Mouse (Mus musculus): Measurements from ENCODE around the gene Lipa. TPM values are rescaled to one million over a fixed set of nuclear protein-coding genes. Genes with fewer than 3 reads are reported as not detected.
A peak's percentile ranks its signal among the peaks of the same experiment; 100 is the strongest.

The Lipa gene
- 192 and 213 TPM in 2 replicates for total RNA-seq (2021)
- long read RNA-seq, transcript Lipa-201 (10 exons, 2,969 nt), result major isoform, 97 of 134 reads
- long read RNA-seq, transcript Lipa-202 (10 exons, 2,965 nt), result minor isoform, 14 of 134 reads
- long read RNA-seq, partial matches to known transcripts, result 18 of 134 reads
- long read RNA-seq, other reads (novel, unspliced or antisense), result 5 of 134 reads

DNA sequence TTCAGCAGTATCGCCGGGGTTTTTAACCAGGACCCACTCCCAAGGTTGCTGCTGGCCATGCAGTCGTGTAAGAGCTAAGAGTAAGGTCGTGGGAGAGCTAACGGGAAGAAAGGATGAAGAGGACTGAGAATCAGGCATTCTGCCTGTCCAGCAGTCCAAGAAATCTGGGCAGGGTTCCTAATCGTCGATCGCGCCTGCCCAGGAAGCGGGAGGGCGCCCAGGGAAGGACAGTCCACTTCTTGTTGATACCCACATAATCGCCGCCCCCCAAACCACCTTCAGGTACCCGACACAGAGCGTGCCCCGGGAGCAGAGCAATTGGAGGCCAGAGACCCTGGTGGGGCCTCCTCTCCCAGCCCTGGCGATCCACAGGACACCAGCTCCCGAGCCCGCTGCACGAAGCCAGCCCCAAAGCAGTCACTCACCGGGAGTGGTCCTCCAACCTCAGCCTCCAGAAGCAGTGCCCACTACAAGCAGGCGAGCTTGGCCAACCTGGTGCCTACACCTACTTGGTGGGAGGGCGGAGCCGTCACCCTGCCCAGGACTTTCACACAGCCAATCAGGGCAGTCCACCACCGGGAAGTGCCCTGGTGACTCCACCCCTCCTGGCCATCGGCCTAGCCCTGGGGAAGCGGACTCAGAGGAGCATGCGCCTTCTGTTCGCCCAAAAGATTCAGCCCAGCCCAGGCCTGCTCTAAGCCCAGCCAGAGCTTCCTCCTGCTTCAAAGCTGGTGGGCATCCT, at the start of gene Lipa:
Gene Lipa, minus strand, starts transcription at position 534 of the 742 bp plus-strand sequence.
- DNase-seq, result peak; percentile 97

DNA sequence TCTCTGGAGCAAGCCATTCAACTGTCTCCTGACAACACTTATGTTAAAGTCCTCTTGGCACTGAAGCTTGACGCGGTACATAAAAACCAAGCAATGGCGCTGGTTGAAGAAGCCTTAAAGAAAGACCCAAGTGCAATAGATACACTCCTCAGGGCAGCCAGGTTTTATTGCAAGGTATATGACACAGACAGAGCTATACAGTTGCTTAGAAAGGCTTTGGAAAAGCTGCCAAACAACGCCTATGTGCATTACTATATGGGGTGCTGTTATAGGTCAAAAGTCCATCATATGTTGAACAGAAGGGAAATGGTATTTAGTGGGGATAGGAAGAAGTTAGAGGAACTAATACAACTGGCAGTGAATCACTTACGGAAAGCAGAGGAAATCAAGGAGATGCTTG, 46.4 kb upstream of the Lipa start:
- DNase-seq, result no peak

DNA sequence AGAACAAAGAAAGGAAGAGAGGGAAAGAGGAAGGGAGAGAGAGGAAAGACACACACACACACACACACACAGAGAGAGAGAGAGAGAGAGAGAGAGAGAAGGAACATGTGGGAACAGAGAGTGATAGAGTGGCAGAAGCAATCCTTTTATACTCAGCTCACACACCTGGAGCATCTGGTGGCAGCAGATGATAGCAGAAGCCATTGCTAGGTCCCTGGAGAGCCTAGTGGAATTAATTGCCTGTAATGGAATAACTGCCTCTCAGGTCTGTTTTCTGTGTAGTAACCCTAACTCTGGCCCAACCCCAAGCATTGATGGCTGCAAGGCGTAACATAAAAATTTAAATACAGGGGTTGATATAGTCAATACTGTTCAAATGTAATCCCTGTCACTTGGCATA, 43.8 kb upstream of the Lipa start:
- no peak for DNase-seq

DNA sequence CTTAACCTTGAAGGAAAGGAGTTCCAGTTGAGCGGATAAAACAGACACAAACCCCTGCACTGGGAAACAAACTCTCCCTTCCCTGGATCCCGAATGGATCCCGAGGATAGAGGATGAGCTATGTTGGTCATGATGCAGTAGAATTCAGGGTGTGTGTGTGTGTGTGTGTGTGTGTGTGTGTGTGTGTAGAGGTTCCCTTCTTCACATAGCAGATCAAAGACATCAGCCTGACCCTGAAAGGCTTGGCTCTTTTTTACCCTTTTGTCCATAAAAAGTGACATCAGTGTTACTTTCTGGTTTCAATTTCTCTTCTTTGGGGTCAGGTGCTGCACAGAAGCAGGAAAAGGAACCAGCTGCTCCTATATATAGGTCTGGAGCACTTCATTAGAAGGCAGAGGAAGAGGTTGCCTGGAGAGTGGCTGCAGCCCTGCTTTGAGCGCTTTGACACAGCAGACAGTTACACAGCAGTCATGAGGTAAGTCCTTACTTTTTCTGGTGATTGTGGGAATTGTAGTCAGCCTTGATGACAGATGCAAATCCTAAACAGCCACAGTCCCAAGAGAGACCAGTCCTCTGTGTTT, 42.7 kb upstream of the Lipa start:
- no peak for DNase-seq

DNA sequence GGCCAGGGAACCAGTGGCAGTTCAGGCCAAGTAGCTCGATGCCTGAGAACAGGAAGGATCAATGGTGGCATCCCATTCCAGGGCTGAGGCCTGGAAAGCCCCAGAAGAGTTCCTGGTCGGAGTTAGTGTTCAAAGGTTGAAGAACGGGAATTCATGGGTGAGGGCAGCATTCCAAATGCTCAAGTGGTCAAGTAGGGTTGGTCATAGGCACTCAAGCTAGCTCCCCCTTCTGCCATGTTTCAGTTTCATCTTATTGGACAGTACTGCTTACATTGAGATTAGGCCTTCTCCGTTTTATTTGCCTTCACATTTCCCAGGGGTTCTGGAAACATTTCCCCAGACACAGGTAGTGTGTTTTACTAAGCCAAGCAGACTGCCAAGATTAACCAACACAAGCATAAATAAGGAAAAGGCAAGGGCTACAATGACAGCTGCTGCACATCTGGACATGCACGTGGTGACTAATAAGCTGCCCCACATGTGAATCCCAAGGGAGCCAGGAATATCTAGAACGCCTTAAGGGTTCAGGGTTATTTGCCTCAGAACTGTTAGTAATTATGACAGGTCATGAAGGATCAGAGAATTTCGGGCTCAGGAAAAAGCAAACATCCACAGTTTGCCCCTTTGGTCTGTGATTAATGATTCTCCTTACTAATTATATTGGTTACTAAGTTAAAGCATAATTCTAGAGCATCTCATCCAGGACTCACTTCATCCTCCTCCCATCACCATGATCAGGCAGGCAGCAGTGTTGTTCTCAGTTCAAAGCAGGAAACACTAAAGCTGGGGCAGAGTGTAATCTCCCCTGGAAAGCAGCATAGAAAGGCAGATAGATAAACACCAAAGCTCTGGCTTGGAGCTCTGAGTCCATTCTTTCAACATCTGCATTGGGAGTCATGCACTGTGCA, 42.0 kb upstream of the Lipa start:
- DNase-seq, result no peak

DNA sequence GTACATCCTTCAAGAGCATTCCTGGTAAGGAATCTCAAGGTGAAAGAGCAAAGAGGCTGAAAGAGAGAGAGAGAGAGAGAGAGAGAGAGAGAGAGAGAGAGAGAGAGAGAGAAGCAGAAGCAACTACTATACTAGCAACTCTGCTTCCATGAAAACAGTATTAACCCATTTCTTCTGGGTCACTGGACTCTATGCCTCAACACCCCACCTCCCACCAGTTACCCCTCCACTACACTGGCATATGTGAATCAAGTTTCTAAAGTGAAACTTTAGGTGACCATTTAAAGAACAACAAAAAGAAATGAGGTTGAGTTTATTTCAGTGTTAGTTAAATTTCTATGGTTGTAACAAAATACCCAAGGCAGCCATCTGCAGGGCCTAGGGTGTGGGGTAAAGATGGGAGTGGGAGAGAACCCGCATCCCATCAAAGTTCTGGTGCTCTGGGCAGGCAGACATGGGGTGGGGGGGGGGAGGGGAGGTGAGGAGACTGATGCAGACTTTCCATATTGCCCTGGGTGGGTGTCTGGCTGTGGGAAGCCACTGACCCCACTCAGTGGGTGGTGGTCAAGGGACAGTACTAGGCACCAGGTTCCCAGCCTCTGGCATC, 39.0 kb upstream of the Lipa start:
- no peak for DNase-seq

DNA sequence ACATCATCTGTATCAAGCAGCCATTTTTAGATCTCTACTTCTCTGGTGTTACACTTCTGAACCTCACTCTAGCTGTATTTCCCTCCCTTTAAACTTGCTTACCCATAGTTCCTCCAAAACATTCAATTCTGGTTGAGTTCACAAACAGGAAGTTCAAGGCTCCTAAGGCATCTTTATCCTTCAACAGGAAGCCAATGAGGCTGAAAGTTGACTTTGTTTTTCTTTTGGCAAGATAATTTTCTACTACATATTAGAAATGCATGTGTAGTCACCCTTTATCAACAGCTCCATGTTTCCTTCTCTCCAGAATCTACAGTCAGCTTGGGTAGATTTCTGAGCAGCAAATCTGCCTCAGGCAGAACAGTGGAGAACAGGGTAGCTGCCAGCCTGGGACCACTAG, 35.3 kb upstream of the Lipa start:
- no peak for DNase-seq

DNA sequence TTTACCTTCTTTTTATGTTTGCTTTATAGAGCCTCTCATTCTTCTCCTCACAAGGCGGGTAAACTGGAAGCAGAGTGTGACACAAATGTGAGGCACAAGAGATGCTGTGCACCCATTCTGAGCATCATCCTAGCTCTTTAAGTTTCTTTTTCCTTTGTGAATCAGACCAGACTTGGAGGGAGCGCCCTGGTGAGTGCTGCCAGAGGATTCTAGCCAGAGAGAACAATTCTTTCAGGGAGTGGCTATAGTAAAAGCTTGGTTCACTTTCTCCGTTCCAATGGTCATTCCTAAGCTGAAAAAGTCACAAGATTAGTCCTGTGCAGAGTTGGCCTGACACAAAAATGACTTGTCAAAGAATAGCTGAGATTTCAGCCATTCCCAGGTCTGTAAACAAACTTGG, 29.3 kb upstream of the Lipa start:
- no peak for DNase-seq

DNA sequence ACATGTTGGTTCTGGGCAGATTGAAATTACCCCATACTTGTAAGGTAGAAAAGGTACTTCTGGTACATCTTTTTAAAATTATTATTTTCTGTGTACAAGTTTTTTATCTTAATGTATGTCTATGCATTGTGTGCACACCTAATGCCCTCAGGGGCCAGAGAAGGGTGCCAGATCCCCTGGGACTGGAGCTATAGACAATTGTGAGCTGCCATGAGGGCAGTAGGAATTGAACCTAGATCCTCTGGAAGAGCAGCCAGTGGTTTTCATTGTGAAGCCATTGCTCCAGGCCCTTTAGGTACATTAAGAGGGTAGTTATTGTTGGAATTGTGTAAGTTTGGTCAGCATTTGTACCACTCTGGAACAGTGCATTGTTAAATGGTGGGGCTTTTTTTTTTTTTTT, 26.8 kb upstream of the Lipa start:
- DNase-seq, result no peak

DNA sequence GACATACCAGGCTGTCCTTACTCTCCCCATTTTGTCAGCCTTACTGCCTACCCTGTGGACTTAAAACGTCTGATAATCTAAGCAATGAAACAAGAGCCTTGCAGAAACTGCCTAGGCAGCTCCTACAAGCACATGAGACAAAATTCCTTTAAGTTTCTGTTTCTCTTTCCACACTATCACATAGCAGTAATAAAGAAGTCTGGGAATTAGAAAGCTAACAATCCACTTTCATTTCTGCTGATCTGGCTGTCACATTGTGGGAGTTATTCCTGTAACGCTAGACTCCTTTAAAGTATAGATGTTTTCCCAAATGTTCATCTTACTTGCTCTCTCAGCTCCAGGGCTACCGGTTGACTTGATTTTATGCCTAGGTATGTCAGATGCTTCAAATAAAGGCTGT, 26.2 kb upstream of the Lipa start:
- no peak for DNase-seq

DNA sequence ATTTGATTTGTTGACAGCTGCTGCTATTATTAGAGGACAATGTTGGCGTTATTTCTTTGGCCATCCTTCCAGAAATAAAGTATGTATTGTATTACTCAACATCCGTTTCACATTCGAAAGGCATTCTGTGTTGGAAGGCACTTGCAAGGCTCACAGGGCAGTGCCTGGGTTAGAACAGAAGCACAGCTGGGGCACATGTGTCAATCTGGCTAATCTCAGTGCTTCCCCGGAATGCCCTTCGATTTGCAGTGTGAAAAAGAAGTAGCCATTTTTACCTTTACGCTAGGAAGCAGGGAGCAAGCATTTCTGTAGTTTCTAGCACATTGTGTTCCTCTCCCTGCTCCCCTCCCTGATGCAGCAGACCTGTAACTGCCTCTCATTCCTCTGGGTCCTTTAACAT, 25.7 kb upstream of the Lipa start:
- no peak for DNase-seq

DNA sequence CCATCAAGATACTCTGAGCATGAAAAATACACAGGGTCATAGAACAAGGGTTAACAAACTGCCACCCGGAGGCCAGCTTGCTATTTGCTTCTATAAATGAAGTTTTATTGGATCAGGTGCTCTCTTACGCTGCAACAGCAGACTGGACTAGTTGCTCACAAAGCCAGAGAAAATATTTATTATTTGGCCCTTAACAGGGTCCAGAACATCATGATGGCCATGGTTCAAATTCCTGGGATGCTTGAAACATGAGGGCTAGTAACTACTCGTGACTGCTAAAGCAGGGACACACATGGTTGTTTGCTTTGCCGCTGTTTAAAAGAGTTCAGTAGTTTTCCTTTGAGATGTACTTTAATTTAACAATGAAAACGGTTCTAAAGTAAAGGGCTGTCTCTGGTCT, 24.7 kb upstream of the Lipa start:
- DNase-seq, result no peak

DNA sequence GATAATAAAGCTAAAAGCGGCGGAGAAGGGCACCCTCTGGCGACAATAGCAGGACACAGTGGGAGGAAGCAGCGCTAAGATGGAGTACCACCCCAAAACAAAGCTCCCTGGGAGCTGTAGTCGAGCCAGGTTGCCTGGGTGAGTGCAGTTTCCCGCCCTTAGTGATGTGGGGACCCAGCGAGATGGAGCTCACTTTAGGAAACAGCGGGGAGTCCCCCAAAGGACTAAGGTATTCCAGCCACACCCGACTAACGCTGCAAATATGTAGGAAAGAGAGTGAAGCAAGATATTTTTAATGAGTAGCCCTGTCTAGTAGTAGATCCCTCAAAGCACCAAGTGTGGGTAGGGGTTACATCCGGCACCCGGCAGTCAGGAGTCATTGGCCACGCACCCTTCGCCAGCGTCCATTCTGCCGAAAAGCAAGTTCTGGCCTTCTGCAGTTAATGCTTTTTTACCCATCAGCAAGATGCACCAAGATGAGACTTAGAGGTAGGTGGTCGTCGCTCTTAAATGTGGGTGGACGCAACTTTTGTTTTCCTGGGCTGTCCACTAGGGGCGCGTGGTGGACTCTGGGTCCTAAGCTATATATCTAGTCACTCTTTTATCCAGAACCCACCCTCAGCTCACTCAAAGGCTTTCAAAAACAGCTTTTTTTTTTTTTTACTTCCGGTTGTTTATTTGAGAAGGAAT, 23.4 kb upstream of the Lipa start, which contains the start of gene Ifit2:
Gene Ifit2, plus strand, starts transcription at position 161 of the 690 bp plus-strand sequence.
- DNase-seq, result peak; percentile 56

DNA sequence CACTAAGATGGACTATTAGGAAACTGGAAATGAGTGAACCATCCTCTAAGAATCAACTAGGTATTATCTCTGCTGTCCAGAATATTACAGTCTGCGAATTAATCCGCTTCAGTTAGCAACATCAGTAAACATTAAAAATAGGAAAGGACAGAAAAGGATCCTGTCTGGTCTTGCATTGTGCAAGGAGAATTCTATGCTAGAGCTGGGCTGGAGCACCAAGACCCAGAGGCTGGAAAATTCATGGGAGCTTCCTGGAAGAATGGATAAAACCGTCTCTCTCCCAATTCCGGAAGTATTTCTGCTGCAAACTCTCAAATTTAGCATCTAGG, 22.9 kb upstream of the Lipa start:
- no peak for DNase-seq

DNA sequence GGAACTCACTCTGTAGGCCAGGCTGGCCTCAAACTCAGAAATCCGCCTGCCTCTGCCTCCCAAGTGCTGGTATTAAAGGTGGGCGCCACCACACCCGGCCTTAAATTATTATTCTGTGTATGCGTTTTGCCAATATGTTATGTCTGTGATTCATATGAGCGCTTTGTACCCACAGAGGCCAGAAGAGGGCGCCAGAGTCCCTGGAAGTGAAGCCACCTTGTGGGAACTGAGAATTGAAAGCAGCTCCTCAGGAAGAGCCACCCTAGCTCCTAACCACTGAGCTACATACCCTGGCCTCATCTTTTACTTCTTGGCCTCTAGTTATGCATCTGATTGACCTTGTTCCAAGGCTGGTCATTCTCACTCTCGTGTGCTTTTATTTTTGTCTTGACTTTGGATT, 20.7 kb upstream of the Lipa start:
- DNase-seq, result peak; percentile 83

DNA sequence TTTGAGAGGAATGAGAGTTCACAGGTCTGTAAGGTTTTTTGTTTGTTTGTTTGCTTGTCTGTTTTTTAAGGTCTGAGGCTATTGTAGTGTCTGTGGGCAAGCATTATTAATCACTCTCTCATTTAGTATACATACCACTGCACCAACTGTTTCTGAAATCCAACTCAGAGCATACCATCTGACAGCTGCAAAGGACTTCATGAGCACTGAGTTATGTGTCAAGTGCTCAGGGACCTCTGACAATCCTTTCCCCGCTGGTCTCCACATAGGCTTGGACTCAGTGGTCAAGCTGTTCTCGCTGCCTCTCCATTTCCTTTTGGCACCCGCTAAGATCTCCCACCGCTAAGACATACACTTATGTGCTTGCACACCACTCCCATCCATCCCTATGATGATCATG, 18.9 kb upstream of the Lipa start:
- DNase-seq, result no peak

DNA sequence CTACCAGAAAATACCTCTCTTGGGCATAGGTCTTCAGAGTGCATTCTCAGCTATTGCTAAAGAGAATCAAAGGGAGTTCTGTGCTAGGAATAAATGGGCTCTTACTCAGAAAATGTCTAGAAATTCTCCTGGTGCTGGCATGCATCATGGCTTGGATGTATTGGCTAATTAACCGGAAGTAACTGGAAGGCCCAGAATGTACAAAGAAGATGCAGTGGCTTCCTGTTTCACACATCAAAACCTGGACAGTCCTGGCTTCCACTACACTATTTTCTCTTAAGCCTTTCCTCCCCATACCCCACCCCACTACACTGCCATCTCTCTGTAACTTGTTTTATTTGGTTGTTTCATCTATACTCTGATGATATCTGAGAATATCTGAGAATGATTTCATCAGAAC, 12.1 kb upstream of the Lipa start:
- DNase-seq, result no peak

DNA sequence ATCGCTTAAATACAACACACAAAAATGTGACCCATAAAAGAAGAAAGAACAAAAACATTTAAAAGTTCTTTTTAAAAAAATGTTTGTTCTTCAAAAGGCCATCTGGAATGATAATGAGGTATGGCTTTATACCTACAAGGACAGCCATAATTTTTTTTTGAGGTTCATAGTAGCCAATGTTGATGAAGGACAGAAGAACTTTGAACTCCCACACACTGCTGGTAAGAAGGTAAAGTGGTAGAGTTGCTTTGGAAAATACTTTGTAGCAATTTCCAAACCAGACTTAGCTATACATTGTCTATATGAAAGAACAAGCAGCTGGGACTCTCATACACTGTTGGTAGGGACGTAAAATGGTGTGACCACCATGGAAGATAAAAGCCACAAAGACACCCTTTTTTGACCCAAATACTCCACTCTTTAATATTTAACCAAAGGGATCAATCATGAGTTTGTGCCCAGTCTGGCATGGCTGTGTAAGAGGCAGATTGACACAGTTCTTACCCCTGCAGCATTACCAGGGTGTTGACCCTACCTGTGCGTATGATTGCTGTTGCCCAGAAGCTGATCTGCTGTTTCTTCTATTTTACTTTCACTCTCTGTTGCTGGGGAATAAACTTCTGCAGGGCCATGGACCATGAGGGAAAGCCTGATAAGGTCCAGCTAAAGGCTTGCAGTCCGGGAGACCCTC, 4.9 kb upstream of the Lipa start:
- DNase-seq, result no peak

DNA sequence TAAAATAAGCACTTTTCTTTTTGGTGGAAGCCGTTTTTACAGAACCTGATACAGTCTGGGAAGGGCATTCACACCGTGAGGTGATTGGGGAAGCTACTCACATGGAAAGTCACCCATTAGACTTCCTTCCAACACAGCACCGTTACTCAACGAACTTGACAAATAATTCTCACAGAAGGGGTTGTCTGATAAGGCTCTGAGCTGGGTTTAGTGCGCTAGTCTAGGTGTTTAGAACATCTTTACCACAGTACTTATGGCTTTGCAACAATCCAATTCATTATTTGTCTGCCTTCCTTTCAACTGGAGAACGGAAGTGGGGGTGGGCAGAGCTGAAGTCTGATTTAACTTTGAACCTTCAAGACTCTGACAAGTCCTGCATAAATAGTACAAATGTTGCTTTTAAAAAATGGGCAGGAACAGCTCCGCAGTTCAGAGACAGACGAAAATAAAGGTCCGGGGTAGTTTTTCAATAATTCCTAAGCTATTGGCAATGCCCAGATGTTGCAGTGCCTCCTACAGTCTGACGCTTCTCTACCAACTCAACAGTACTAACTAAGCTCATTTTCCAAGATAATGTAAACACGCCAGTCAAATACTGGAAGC, 852 bp downstream of the Lipa start:
- no peak for DNase-seq

DNA sequence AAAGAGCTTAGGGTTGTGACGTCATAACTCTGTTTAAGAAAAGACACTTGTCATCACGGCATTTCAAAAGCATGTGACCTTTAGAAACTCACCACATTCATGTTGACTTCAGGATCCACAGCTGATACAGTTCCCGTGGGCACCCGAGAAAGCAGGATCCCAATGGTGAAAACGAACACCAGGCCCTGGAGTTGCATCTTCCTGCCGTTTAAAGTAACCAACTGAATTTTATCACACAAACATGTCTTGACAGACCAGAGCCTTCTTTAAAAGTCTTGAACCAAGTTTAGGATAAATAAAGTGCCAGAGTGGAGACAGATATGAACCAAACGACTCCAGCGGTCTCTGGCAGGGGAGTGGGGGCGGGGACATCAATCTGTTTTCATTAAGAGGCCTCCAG, 2.6 kb downstream of the Lipa start:
- DNase-seq, result no peak

All from adrenal gland, postnatal 25 days (tissue).